Mouse (Mus musculus) CD4-positive naive resting alpha-beta T cell, adult 57 days (primary cell): ENCODE results near the gene Lrrc66. TPM values are rescaled to one million over a fixed set of nuclear protein-coding genes. Genes with fewer than 3 reads are reported as not detected.

Source experiments
- total RNA-seq: library from RNA; stranded (reverse); gene quantifications from one replicate; pipeline ENCODE4 v1.2.4, GENCODE M21; 2023

The Lrrc66 gene
- total RNA-seq = 1.3 TPM

GRCm38 (mm10) chr5:73632291-73632690 is at the start of gene Lrrc66:
Lrrc66 (minus strand) TSS chr5:73632526.

GRCm38 (mm10) chr5:73651061-73651854 is 18.9 kb upstream of the Lrrc66 start, which contains the start of gene Spata18:
Spata18 (plus strand) TSS chr5:73651379.

DNA sequence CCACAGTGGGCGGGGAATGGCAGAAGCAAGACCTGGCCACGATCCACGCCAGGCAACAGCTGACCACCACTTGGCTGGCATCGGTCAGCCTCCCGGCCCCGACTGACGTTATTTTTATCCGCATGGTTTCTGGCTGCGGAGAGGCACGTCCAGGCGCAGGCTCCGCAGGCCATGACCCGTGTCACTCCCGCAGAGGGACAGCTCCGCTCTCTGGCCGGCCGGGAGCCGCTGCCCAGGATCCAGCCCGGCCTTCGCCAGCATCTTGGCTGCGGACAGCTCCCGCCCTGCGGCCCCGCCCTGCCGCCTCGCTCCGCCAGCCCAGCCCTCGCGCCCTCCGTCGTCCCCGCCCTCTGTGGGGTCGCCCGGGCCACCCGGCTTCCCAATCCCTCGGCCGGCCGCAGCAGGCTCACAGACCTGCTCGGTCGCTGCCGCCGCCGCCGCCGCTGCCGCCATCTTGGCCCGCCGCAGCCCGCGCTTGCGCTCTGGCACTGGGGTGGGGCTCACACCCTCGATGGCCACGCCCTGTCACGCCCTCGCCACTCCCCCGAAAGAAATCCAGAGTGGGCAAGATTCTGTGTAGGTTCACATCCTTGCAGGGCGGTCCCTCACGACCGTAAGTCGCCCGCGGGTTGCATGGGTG is 15.1 kb upstream of the Lrrc66 start, which contains the start of gene Sgcb:
Sgcb (minus strand) TSS at position 530 of the 640 bp plus-strand sequence.

Other genes starting within 250 kb of the Lrrc66 start
- not detected for gene Cwh43, start 226.5 kb downstream of the Lrrc66 start, total RNA-seq
- gene Dcun1d4, start 151.5 kb downstream of the Lrrc66 start, total RNA-seq = 14.0 TPM
- gene Sgcb, start 15.3 kb upstream of the Lrrc66 start, total RNA-seq = 9.0 TPM
- gene Spata18, start 18.9 kb upstream of the Lrrc66 start, total RNA-seq = not detected